Mouse (Mus musculus) kidney, embryonic 14.5 days (tissue): ENCODE measurements around the gene Fignl2. TPM values are rescaled to one million over a fixed set of nuclear protein-coding genes. Genes with fewer than 3 reads are reported as not detected.

ENCODE experiments used
- ATAC-seq: fragments of 200-750 bp; cut with Nextera tagmentation; 2 replicates; pipeline ENCODE4 v1.8.0; 2017; ENCODE audit warnings: moderate number of reproducible peaks, mild to moderate bottlenecking, moderate TSS enrichment, moderate library complexity; ENCODE audit not compliant: low FRiP score, low TSS enrichment
- H3K27ac ChIP-seq: fragments of 300-500 bp; sonication (generic); 2 replicates; pipeline ENCODE4 v1.5.1; 2014; ENCODE audit warnings: low read depth, mild to moderate bottlenecking, low read length, moderate library complexity, mixed read lengths
- H3K27me3 ChIP-seq: fragments of 300-500 bp; sonication (generic); 2 replicates; pipeline ENCODE4 v1.6.1; 2014; ENCODE audit warnings: mild to moderate bottlenecking, low read length; ENCODE audit not compliant: control insufficient read depth, insufficient read depth
- H3K36me3 ChIP-seq: fragments of 300-500 bp; sonication (generic); 2 replicates; pipeline ENCODE4 v1.6.1; 2014; ENCODE audit warnings: low read length, mixed read lengths; ENCODE audit not compliant: control insufficient read depth, insufficient read depth
- H3K4me1 ChIP-seq: fragments of 300-500 bp; sonication (generic); 2 replicates; pipeline ENCODE4 v1.6.1; 2014; ENCODE audit warnings: low read length, mixed read lengths; ENCODE audit not compliant: control insufficient read depth, insufficient read depth
- H3K4me2 ChIP-seq: fragments of 300-500 bp; sonication (generic); replicated peaks from 2 replicates; pipeline ENCODE4 v1.6.1; 2014; ENCODE audit warnings: low read depth, mild to moderate bottlenecking, low read length
- H3K4me3 ChIP-seq: fragments of 300-500 bp; sonication (generic); 2 replicates; pipeline ENCODE4 v1.5.1; 2014; ENCODE audit warnings: mild to moderate bottlenecking, low read length
- H3K9ac ChIP-seq: fragments of 300-500 bp; sonication (generic); 2 replicates; pipeline ENCODE4 v1.6.1; 2014; ENCODE audit warnings: low read depth, mild to moderate bottlenecking, low read length, moderate library complexity
- H3K9me3 ChIP-seq: fragments of 300-500 bp; sonication (generic); 2 replicates; pipeline ENCODE4 v1.6.1; 2016; ENCODE audit warnings: low read length; ENCODE audit not compliant: control insufficient read depth
- WGBS: fragments of 180-500 bp; shearing (Covaris S2); extraction: QIAGEN DNeasy Blood & Tissue Kit; methylation state at CpG from one replicate; pipeline ENCODE4 v1.1.7; 2014; 5-methylcytosine and 5-hydroxymethylcytosine counted together
- polyA plus RNA-seq: library from polyadenylated mRNA; unstranded; fragments of >200 nt; fragmentation: Nextera tagmentation; extraction: Ambion mirVana; gene quantifications from 2 replicates; pipeline ENCODE4 v1.2.1, GENCODE M21; 2014

Fignl2 gene
- polyA plus RNA-seq, 1 experiment from 2014 or later: 0.58 TPM

GRCm38 (mm10) chr15:101042613-101043012 is 35.8 kb downstream of the Fignl2 start:
- peaks cover 66% of the 10 kb centered on the region for H3K27me3 ChIP-seq
- no peak overlapping the region for H3K27ac ChIP-seq
- H3K9ac ChIP-seq: no peak overlapping the region
- peaks cover 11% of the 10 kb centered on the region for H3K4me1 ChIP-seq
- H3K4me3 ChIP-seq: no peak overlapping the region
- H3K9me3 ChIP-seq: no peaks in the 10 kb centered on the region
- H3K36me3 ChIP-seq: no peaks in the 10 kb centered on the region; the same call in 1 of the 2 replicates
- ATAC-seq: no peak
- no peak overlapping the region for H3K4me2 ChIP-seq
- WGBS: 28% methylated on average over 6 of the region's 6 CpGs

GRCm38 (mm10) chr15:101041966-101042365 is 36.4 kb downstream of the Fignl2 start:
- Histone ChIP-seq H3K4me1 (peaks cover 6% of the 10 kb centered on the region), H3K9ac (no peak overlapping the region), H3K36me3 (no peaks in the 10 kb centered on the region; the same call in 1 of the 2 replicates), H3K4me2 (no peak overlapping the region), H3K27me3 (peaks cover 59% of the 10 kb centered on the region), H3K4me3 (no peak overlapping the region), H3K9me3 (no peaks in the 10 kb centered on the region), H3K27ac (no peak overlapping the region)
- WGBS: 71% methylated on average over 6 of the region's 6 CpGs
- ATAC-seq: no peak

DNA sequence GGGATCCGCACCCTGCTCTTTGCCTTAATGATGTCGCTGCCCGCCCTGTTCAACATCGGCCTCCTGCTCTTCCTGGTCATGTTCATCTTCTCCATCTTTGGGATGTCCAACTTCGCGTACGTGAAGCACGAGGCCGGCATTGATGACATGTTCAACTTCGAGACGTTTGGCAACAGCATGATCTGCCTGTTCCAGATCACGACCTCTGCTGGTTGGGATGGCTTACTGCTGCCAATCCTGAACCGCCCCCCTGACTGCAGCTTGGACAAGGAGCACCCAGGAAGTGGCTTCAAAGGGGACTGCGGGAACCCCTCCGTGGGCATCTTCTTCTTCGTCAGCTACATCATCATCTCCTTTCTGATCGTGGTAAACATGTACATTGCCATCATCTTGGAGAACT is 38.7 kb downstream of the Fignl2 start:
- Histone ChIP-seq H3K4me1 (no peaks in the 10 kb centered on the region), H3K27ac (no peak overlapping the region), H3K36me3 (no peaks in the 10 kb centered on the region; the same call in 1 of the 2 replicates), H3K9me3 (no peaks in the 10 kb centered on the region), H3K4me3 (peak overlapping the region; percentile 2; the same call in 1 of the 2 replicates), H3K9ac (no peak overlapping the region), H3K27me3 (peaks cover 37% of the 10 kb centered on the region), H3K4me2 (no peak overlapping the region)
- no peak for ATAC-seq
- 55% methylated on average over 17 of the region's 17 CpGs for WGBS

GRCm38 (mm10) chr15:101028960-101029359 is 49.4 kb downstream of the Fignl2 start:
- 77% methylated on average over 2 of the region's 2 CpGs for WGBS
- no peak for ATAC-seq
- Histone ChIP-seq H3K4me1 (no peaks in the 10 kb centered on the region), H3K4me2 (no peak overlapping the region), H3K9ac (no peak overlapping the region), H3K36me3 (no peaks in the 10 kb centered on the region), H3K27me3 (no peaks in the 10 kb centered on the region), H3K9me3 (no peaks in the 10 kb centered on the region), H3K4me3 (no peak overlapping the region), H3K27ac (no peak overlapping the region)

- H3K27me3 ChIP-seq: no peaks in the 10 kb centered on the region
- no peak overlapping the region for H3K27ac ChIP-seq
- no peak overlapping the region for H3K4me3 ChIP-seq
- no peak overlapping the region for H3K9ac ChIP-seq
- no peaks in the 10 kb centered on the region for H3K36me3 ChIP-seq
- no peak overlapping the region for H3K4me2 ChIP-seq
- no peaks in the 10 kb centered on the region for H3K9me3 ChIP-seq
- H3K4me1 ChIP-seq: peaks cover 6% of the 10 kb centered on the region; the same call in 1 of the 2 replicates
- 87% methylated on average over 6 of the region's 6 CpGs for WGBS
- ATAC-seq: no peak
Measured at GRCm38 (mm10) chr15:101011352-101011751, 67.0 kb downstream of the Fignl2 start.

- WGBS: 78% methylated on average over 14 of the region's 14 CpGs
- Histone ChIP-seq H3K9me3 (no peaks in the 10 kb centered on the region), H3K4me3 (no peak overlapping the region), H3K27ac (no peak overlapping the region), H3K4me2 (no peak overlapping the region), H3K4me1 (peaks cover 6% of the 10 kb centered on the region; the same call in 1 of the 2 replicates), H3K36me3 (no peaks in the 10 kb centered on the region), H3K27me3 (no peaks in the 10 kb centered on the region), H3K9ac (no peak overlapping the region)
- no peak for ATAC-seq
Measured at GRCm38 (mm10) chr15:101008386-101009010, 69.9 kb downstream of the Fignl2 start.

GRCm38 (mm10) chr15:101007236-101007635 is 71.1 kb downstream of the Fignl2 start:
- no peaks in the 10 kb centered on the region for H3K36me3 ChIP-seq
- peak overlapping the region; percentile 41 for H3K4me2 ChIP-seq
- WGBS: 62% methylated on average over 7 of the region's 7 CpGs
- ATAC-seq: 0 out of 2 replicates have a peak, but pooled peaks have one; percentile 34
- H3K4me3 ChIP-seq: no peak overlapping the region
- no peak overlapping the region for H3K27ac ChIP-seq
- H3K4me1 ChIP-seq: peaks cover 6% of the 10 kb centered on the region; the same call in 1 of the 2 replicates
- no peak overlapping the region for H3K9ac ChIP-seq
- no peaks in the 10 kb centered on the region for H3K9me3 ChIP-seq
- no peaks in the 10 kb centered on the region for H3K27me3 ChIP-seq

- Histone ChIP-seq H3K27me3 (no peaks in the 10 kb centered on the region), H3K4me1 (peaks cover 6% of the 10 kb centered on the region; the same call in 1 of the 2 replicates), H3K27ac (no peak overlapping the region), H3K36me3 (no peaks in the 10 kb centered on the region), H3K9me3 (no peaks in the 10 kb centered on the region), H3K9ac (0 out of 2 replicates have a peak overlapping the region, but pooled peaks have one; percentile 36), H3K4me3 (peak overlapping the region; percentile 41), H3K4me2 (peak overlapping the region; percentile 41)
- peak; percentile 90 for ATAC-seq
- 12% methylated on average over 14 of the region's 15 CpGs for WGBS
Measured at GRCm38 (mm10) chr15:101006251-101007040, 71.9 kb downstream of the Fignl2 start.

DNA sequence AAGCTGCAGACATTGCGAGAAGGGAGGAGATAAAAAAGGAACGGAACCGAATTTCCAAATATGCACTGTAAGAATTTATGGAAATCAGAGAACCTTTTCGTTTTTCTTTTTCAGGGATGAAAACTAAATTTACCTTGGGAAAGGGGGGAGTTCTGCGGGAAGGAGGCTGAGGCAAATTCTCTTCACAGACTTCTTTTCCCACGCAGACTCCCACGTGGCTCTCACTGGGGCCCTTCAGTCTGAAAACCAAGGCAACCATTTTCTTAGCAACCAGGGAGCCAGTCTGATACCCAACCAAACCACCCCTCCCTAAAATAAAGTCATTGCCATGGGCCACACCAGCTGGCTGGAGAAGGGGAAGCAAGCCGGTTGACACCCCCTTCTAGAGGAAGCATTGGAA is 72.7 kb downstream of the Fignl2 start:
- H3K27me3 ChIP-seq: no peaks in the 10 kb centered on the region
- no peak overlapping the region for H3K4me2 ChIP-seq
- no peak overlapping the region for H3K9ac ChIP-seq
- 88% methylated on average over 8 of the region's 8 CpGs for WGBS
- H3K4me3 ChIP-seq: no peak overlapping the region
- no peak for ATAC-seq
- no peak overlapping the region for H3K27ac ChIP-seq
- peaks cover 6% of the 10 kb centered on the region; the same call in 1 of the 2 replicates for H3K4me1 ChIP-seq
- H3K36me3 ChIP-seq: no peaks in the 10 kb centered on the region
- H3K9me3 ChIP-seq: no peaks in the 10 kb centered on the region
